Mouse (Mus musculus): ENCODE data around the gene Fahd2a.

DNA sequence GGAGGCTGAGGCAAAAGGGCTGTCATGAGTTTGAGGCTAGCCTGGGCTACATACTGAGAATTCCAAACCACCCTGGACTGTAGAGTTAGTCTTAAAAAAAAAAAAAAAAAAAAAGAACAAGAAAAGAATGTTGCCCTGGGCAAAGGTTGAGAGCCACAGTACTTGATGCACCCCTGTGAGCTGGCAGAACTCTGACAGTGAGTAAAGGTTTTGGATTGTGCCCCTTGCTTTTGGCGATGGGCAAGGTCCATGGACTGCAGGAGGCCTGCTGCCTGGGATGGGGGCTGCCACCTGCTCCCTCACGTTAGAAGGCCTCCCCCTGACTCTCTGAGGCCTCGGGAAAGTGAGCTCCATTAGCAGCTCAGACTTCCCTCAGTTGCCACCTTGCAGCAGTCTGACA, 27.7 kb downstream of the Fahd2a start:
- TF ChIP-seq CTCF (IDR thresholded peaks at IDR 0.05; ENCODE audit: extremely low read depth, insufficient read depth, insufficient read length, insufficient replicate concordance) (no peak), POLR2A (IDR thresholded peaks at IDR 0.05; ENCODE audit: low read depth, low read length) (no peak)
